Mouse (Mus musculus) limb, embryonic 14.5 days (tissue): ENCODE measurements at regions not wholly inside any gene's neighbourhood (a gene's known extent, or its start where the extent isn't known, plus 50 kb on each side); places are given as distances from the start of the nearest gene placed in this dataset.
A peak's percentile ranks its signal among the peaks of the same experiment; 100 is the strongest.

Experiments used
- ATAC-seq: fragments of 200-750 bp; cut with Nextera tagmentation; 2 replicates; pipeline ENCODE4 v1.8.0; 2017; ENCODE audit warnings: low read depth, moderate number of reproducible peaks, moderate TSS enrichment; ENCODE audit not compliant: low FRiP score
- DNase-seq: peaks from one replicate; pipeline ENCODE4 v3.0.0-alpha.2; 2015; ENCODE audit warnings: low spot score
- H3K27ac ChIP-seq: fragments of 300-500 bp; sonication (generic); replicated peaks from 2 replicates; pipeline ENCODE4 v1.5.1; 2014; ENCODE audit warnings: low read depth, mild to moderate bottlenecking, low read length, moderate library complexity, mixed read lengths
- H3K27me3 ChIP-seq: fragments of 300-500 bp; sonication (generic); 2 replicates; pipeline ENCODE4 v1.6.1; 2014; ENCODE audit warnings: low read length, mixed read lengths; ENCODE audit not compliant: control insufficient read depth, insufficient read depth
- H3K36me3 ChIP-seq: fragments of 300-500 bp; sonication (generic); 2 replicates; pipeline ENCODE4 v1.6.1; 2014; ENCODE audit warnings: mild to moderate bottlenecking, low read length, moderate library complexity, mixed read lengths; ENCODE audit not compliant: control insufficient read depth, insufficient read depth
- H3K4me1 ChIP-seq: fragments of 300-500 bp; sonication (generic); 2 replicates; pipeline ENCODE4 v1.6.1; 2014; ENCODE audit warnings: antibody characterized with exemption, low read length, mixed read lengths; ENCODE audit not compliant: control insufficient read depth, insufficient read depth
- H3K4me2 ChIP-seq: fragments of 300-500 bp; sonication (generic); replicated peaks from 2 replicates; pipeline ENCODE4 v1.6.1; 2014; ENCODE audit warnings: low read depth, mild to moderate bottlenecking, low read length, moderate library complexity; ENCODE audit not compliant: severe bottlenecking
- H3K4me3 ChIP-seq: fragments of 300-500 bp; sonication (generic); replicated peaks from 2 replicates; pipeline ENCODE4 v1.5.1; 2014; ENCODE audit warnings: low read length
- H3K9ac ChIP-seq: fragments of 300-500 bp; sonication (generic); 2 replicates; pipeline ENCODE4 v1.6.1; 2014; ENCODE audit warnings: mild to moderate bottlenecking, low read depth, low read length, moderate library complexity; ENCODE audit not compliant: severe bottlenecking
- H3K9me3 ChIP-seq: fragments of 300-500 bp; sonication (generic); 2 replicates; pipeline ENCODE4 v1.6.1; 2016; ENCODE audit warnings: low read length; ENCODE audit not compliant: control insufficient read depth
- POLR2A ChIP-seq: fragments of 200-500 bp; IDR thresholded peaks from 2 replicates; pipeline ENCODE4 v1.8.0; 2012; ENCODE audit warnings: inconsistent platforms, mild to moderate bottlenecking, moderate library complexity, borderline replicate concordance; ENCODE audit not compliant: insufficient read depth, insufficient read length; ENCODE audit errors: extremely low read depth
- WGBS: fragments of 180-500 bp; shearing (Covaris S2); extraction: QIAGEN DNeasy Blood & Tissue Kit; methylation state at CpG from one replicate; pipeline ENCODE4 v1.1.7; 2014; 5-methylcytosine and 5-hydroxymethylcytosine counted together

GRCm38 (mm10) chr4:23982790-23983451, 513.3 kb upstream of the Mms22l start:
- H3K4me1 ChIP-seq, result peaks cover 5% of the 10 kb centered on the region; the same call in 1 of the 2 replicates
- DNase-seq (no peak), ATAC-seq (peak; percentile 47; the same call in 1 of the 2 replicates)
- H3K4me3 ChIP-seq, result no peak overlapping the region
- 35% methylated on average over 13 of the region's 13 CpGs for WGBS
- no peaks in the 10 kb centered on the region for H3K36me3 ChIP-seq
- H3K27me3 ChIP-seq, result no peaks in the 10 kb centered on the region
- H3K27ac ChIP-seq, result no peak overlapping the region
- TF ChIP-seq POLR2A, result no peak
- 0 out of 2 replicates have a peak overlapping the region, but pooled peaks have one; percentile 15 for H3K4me2 ChIP-seq
- no peaks in the 10 kb centered on the region for H3K9me3 ChIP-seq
- no peak overlapping the region for H3K9ac ChIP-seq

GRCm38 (mm10) chr4:23983452-23983805, 512.8 kb upstream of the Mms22l start:
- no peak overlapping the region for H3K4me3 ChIP-seq
- DNase-seq (no peak), ATAC-seq (no peak)
- no peaks in the 10 kb centered on the region for H3K27me3 ChIP-seq
- 21% methylated on average over 8 of the region's 8 CpGs for WGBS
- H3K9ac ChIP-seq, result no peak overlapping the region
- H3K27ac ChIP-seq, result no peak overlapping the region
- H3K4me2 ChIP-seq, result 0 out of 2 replicates have a peak overlapping the region, but pooled peaks have one; percentile 15
- no peak for TF ChIP-seq POLR2A
- no peaks in the 10 kb centered on the region for H3K36me3 ChIP-seq
- no peaks in the 10 kb centered on the region for H3K9me3 ChIP-seq
- peaks cover 5% of the 10 kb centered on the region; the same call in 1 of the 2 replicates for H3K4me1 ChIP-seq

- Histone ChIP-seq H3K4me1 (peaks cover 5% of the 10 kb centered on the region; the same call in 1 of the 2 replicates), H3K36me3 (no peaks in the 10 kb centered on the region), H3K4me3 (no peak overlapping the region), H3K27me3 (no peaks in the 10 kb centered on the region), H3K4me2 (no peak overlapping the region), H3K9ac (no peak overlapping the region), H3K9me3 (no peaks in the 10 kb centered on the region), H3K27ac (no peak overlapping the region)
- no peak for TF ChIP-seq POLR2A
- 89% methylated on average over 3 of the region's 3 CpGs for whole genome bisulfite sequencing
- ATAC-seq, result no peak
- DNase-seq, result no peak
These were observed 512.2 kb upstream of the Mms22l start for GRCm38 (mm10) chr4:23984005-23984404.

GRCm38 (mm10) chr4:23985956-23986355, 510.3 kb upstream of the Mms22l start:
- no peak overlapping the region for H3K9ac ChIP-seq
- TF ChIP-seq POLR2A, result no peak
- ATAC-seq (no peak), DNase-seq (no peak)
- no peaks in the 10 kb centered on the region for H3K9me3 ChIP-seq
- no peaks in the 10 kb centered on the region for H3K27me3 ChIP-seq
- H3K4me1 ChIP-seq, result peaks cover 5% of the 10 kb centered on the region; the same call in 1 of the 2 replicates
- H3K36me3 ChIP-seq, result no peaks in the 10 kb centered on the region
- no peak overlapping the region for H3K4me2 ChIP-seq
- H3K27ac ChIP-seq, result no peak overlapping the region
- 83% methylated on average over 4 of the region's 4 CpGs for WGBS
- no peak overlapping the region for H3K4me3 ChIP-seq

- Histone ChIP-seq H3K4me3 (no peak overlapping the region), H3K9me3 (no peaks in the 10 kb centered on the region), H3K4me2 (no peak overlapping the region), H3K27ac (no peak overlapping the region), H3K36me3 (no peaks in the 10 kb centered on the region), H3K4me1 (no peaks in the 10 kb centered on the region), H3K27me3 (no peaks in the 10 kb centered on the region), H3K9ac (no peak overlapping the region)
- 62% methylated on average over 3 of the region's 3 CpGs for WGBS
- no peak for ATAC-seq
- no peak for DNase-seq
- TF ChIP-seq POLR2A, result no peak
These were observed 502.4 kb upstream of the Mms22l start for GRCm38 (mm10) chr4:23993823-23994222.
